Mouse (Mus musculus): ENCODE results near the gene Oog3. TPM values are rescaled to one million over a fixed set of nuclear protein-coding genes. Genes with fewer than 3 reads are reported as not detected.

Gene Oog3
- polyA plus RNA-seq (2012; rRNA removed) = not detected in 2 replicates
- not detected in 2 replicates for polyA plus RNA-seq (2014; fragmentation: Nextera tagmentation; extraction: Ambion mirVana)

GRCm38 (mm10) chr4:144162563-144162962 lies at the start of gene Oog3:
TSS of gene Oog3 (minus strand) at chr4:144162663.
- H3K4me2 ChIP-seq (replicated peaks; ENCODE audit: low read depth, low read length, severe bottlenecking) = no peak within 1 kb of the TSS
- H3K36me3 ChIP-seq (ENCODE audit: control insufficient read depth, insufficient read depth, low read length) = no peaks in the 10 kb centered on the region
- H3K27me3 ChIP-seq (ENCODE audit: control insufficient read depth, insufficient read depth, low read length) = no peaks in the 10 kb centered on the region
- no peak within 1 kb of the TSS for H3K4me3 ChIP-seq (replicated peaks; ENCODE audit: low read length)
- H3K4me1 ChIP-seq (ENCODE audit: control insufficient read depth, insufficient read depth, low read length) = no peaks in the 10 kb centered on the region
- no peak within 1 kb of the TSS for H3K9ac ChIP-seq (ENCODE audit: low read depth, low read length, severe bottlenecking)
- WGBS = 86% methylated on average over 1 of the region's 1 CpGs
- no peak for TF ChIP-seq POLR2A (IDR thresholded peaks at IDR 0.05; ENCODE audit: borderline replicate concordance, extremely low read depth, insufficient read depth, insufficient read length)
- ATAC-seq (ENCODE audit: low FRiP score, low read depth) (no peak), DNase-seq (ENCODE audit: low spot score) (no peak)
- H3K9me3 ChIP-seq (ENCODE audit: control insufficient read depth, low read length) = peaks cover 15% of the 10 kb centered on the region
- H3K27ac ChIP-seq (replicated peaks; ENCODE audit: low read depth, low read length) = no peak within 1 kb of the TSS

- no peak within 1 kb of the TSS for H3K9ac ChIP-seq (ENCODE audit: low read depth, low read length, severe bottlenecking)
- no peak within 1 kb of the TSS for H3K27ac ChIP-seq (replicated peaks; ENCODE audit: low read depth, low read length)
- no peaks in the 10 kb centered on the region for H3K36me3 ChIP-seq (ENCODE audit: control insufficient read depth, insufficient read depth, low read length)
- no peak for TF ChIP-seq POLR2A (IDR thresholded peaks at IDR 0.05; ENCODE audit: borderline replicate concordance, extremely low read depth, insufficient read depth, insufficient read length)
- H3K4me3 ChIP-seq (replicated peaks; ENCODE audit: low read length) = no peak within 1 kb of the TSS
- WGBS = 43% methylated on average over 1 of the region's 1 CpGs
- H3K4me2 ChIP-seq (replicated peaks; ENCODE audit: low read depth, low read length, severe bottlenecking) = no peak within 1 kb of the TSS
- H3K27me3 ChIP-seq (ENCODE audit: control insufficient read depth, insufficient read depth, low read length) = no peaks in the 10 kb centered on the region
- H3K4me1 ChIP-seq (ENCODE audit: control insufficient read depth, insufficient read depth, low read length) = no peaks in the 10 kb centered on the region
- no peaks in the 10 kb centered on the region for H3K9me3 ChIP-seq (ENCODE audit: control insufficient read depth, low read length)
- ATAC-seq (ENCODE audit: low FRiP score, low read depth) (no peak), DNase-seq (ENCODE audit: low spot score) (no peak)
These were observed 28.0 kb upstream of the Oog3 start, which contains the start of gene Oog2 for GRCm38 (mm10) chr4:144190419-144190818. TSS of gene Oog2 (plus strand) at chr4:144190719.

Other genes starting within 250 kb of the Oog3 start
- not detected in 2 replicates for gene Pramef25, start 211.6 kb downstream of the Oog3 start, polyA plus RNA-seq (2012; rRNA removed)
- gene Pramef25, start 211.6 kb downstream of the Oog3 start, polyA plus RNA-seq (2014; fragmentation: Nextera tagmentation; extraction: Ambion mirVana) = not detected in 2 replicates
- gene Gm13101, start 195.7 kb downstream of the Oog3 start, polyA plus RNA-seq (2012; rRNA removed) = not detected in 2 replicates
- gene Gm13101, start 195.7 kb downstream of the Oog3 start, polyA plus RNA-seq (2014; fragmentation: Nextera tagmentation; extraction: Ambion mirVana) = not detected in 2 replicates
- gene Pramef17, start 168.3 kb downstream of the Oog3 start, polyA plus RNA-seq (2012; rRNA removed) = not detected in 2 replicates
- not detected in 2 replicates for gene Pramef17, start 168.3 kb downstream of the Oog3 start, polyA plus RNA-seq (2014; fragmentation: Nextera tagmentation; extraction: Ambion mirVana)
- not detected in 2 replicates for gene Pramel4, start 103.5 kb downstream of the Oog3 start, polyA plus RNA-seq (2012; rRNA removed)
- not detected in 2 replicates for gene Pramel4, start 103.5 kb downstream of the Oog3 start, polyA plus RNA-seq (2014; fragmentation: Nextera tagmentation; extraction: Ambion mirVana)
- not detected in 2 replicates for gene Gm13102, start 56.2 kb downstream of the Oog3 start, polyA plus RNA-seq (2012; rRNA removed)
- not detected in 2 replicates for gene Gm13102, start 56.2 kb downstream of the Oog3 start, polyA plus RNA-seq (2014; fragmentation: Nextera tagmentation; extraction: Ambion mirVana)
- gene Oog2, start 28.1 kb upstream of the Oog3 start, polyA plus RNA-seq (2012; rRNA removed) = not detected in 2 replicates
- gene Oog2, start 28.1 kb upstream of the Oog3 start, polyA plus RNA-seq (2014; fragmentation: Nextera tagmentation; extraction: Ambion mirVana) = not detected in 2 replicates
- not detected in 2 replicates for gene C87977, start 50.7 kb upstream of the Oog3 start, polyA plus RNA-seq (2012; rRNA removed)
- not detected in 2 replicates for gene C87977, start 50.7 kb upstream of the Oog3 start, polyA plus RNA-seq (2014; fragmentation: Nextera tagmentation; extraction: Ambion mirVana)
- gene Pramel5, start 117.8 kb upstream of the Oog3 start, polyA plus RNA-seq (2012; rRNA removed) = not detected in 2 replicates
- gene Pramel5, start 117.8 kb upstream of the Oog3 start, polyA plus RNA-seq (2014; fragmentation: Nextera tagmentation; extraction: Ambion mirVana) = 0.25 TPM in 1 of 2 replicates, not detected in the other
- gene Gm13128, start 167.6 kb upstream of the Oog3 start, polyA plus RNA-seq (2012; rRNA removed) = not detected in 2 replicates
- not detected in 2 replicates for gene Gm13128, start 167.6 kb upstream of the Oog3 start, polyA plus RNA-seq (2014; fragmentation: Nextera tagmentation; extraction: Ambion mirVana)
- not detected in 2 replicates for gene Gm13119, start 195.3 kb upstream of the Oog3 start, polyA plus RNA-seq (2012; rRNA removed)
- not detected in 2 replicates for gene Gm13119, start 195.3 kb upstream of the Oog3 start, polyA plus RNA-seq (2014; fragmentation: Nextera tagmentation; extraction: Ambion mirVana)
- gene Pramef20, start 215.3 kb upstream of the Oog3 start, polyA plus RNA-seq (2012; rRNA removed) = not detected in 2 replicates
- gene Pramef20, start 215.3 kb upstream of the Oog3 start, polyA plus RNA-seq (2014; fragmentation: Nextera tagmentation; extraction: Ambion mirVana) = not detected in 2 replicates
- 0.75 and 1.1 TPM in 2 replicates for gene Pramef12, start 245.8 kb upstream of the Oog3 start, polyA plus RNA-seq (2012; rRNA removed)
- gene Pramef12, start 245.8 kb upstream of the Oog3 start, polyA plus RNA-seq (2014; fragmentation: Nextera tagmentation; extraction: Ambion mirVana) = 0.33 and 0.51 TPM in 2 replicates